Mouse (Mus musculus) ovary, adult 10 weeks (tissue): ENCODE data around the gene Ccdc91. TPM values are rescaled to one million over a fixed set of nuclear protein-coding genes. Genes with fewer than 3 reads are reported as not detected.

Experiments
- polyA plus RNA-seq: library from polyadenylated mRNA; stranded (reverse); fragments of 350-450 nt; fragmentation: Illumina TruSeq; extraction: RNeasy Lipid Tissue Mini Kit (QIAGEN cat#74804); gene quantifications from one replicate; pipeline ENCODE4 v1.2.3, GENCODE M21; 2014

The Ccdc91 gene
- polyA plus RNA-seq, result 26.8 TPM

DNA sequence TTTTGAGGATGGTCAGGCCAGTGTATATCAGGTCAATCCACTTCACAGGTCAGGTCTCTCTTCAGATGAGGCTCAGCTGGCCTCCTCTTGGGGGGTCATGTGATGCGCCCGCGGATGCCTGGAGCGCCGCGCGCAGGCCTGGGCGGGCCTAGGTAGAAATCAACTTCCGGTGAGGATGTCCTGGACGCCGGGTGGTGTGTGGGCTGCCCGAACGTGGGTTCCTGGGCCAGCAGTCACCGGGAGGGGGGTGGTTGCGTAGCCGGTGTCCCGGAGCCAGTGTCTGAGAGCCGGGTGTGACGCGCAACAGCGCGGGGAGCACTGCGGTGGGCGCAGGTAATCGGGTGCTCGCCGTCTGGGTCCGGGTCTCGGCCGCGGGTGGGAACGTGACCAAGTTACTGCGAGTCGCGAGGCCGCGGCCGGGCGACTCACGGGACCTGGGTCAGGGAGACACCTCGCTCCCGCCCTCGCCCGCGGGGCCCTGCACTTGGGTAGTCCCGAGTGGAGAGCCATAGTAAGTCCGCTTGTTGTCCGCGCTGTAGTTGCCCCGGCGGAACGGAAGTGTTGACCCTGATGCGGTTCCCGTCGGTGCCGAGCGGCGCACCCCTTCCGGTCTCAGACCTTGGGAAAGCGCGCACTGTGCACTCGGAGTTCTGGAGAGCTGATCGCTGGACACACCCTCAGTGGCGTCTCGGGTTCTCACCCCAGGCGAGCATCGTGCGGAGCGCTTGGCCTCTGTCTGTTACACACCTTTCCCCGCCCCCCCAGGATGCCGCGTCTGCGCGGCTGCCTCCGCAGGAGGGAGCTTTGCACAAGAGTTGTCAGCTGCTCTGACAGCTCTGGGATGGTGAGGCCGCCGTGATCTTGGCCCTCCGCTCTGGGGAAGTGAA, at the start of gene Ccdc91:
Ccdc91 (plus strand) TSS at position 102 of the 887 bp plus-strand sequence.

Other genes with a start within 250 kb of the Ccdc91 start
- gene Pthlh, start 211.6 kb upstream of the Ccdc91 start, polyA plus RNA-seq, result 1.2 TPM